11 mouse cellular contexts compared by ENCODE assay signal in the genomic region with DNA sequence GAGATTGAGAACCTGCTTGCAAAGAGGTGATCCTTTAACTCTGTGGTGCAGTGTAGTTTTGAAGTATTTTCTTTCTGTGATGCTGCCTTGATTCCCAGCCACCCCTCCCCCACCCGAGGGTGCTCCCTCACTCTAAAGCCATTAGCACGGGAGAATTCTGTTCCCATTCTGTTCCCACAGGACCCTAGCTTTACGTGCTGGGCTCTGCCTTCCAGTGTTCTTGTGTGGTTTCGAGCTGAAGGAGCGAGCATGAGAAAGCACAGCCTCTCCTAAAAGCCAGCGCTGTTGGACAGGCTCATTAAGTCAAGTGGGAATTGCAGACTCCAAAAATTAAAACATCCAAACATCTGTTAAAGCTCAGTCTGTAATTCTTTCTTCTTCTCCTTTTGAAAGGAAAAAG. TPM values are rescaled to one million over a fixed set of nuclear protein-coding genes. Genes with fewer than 3 reads are reported as not detected.
DNase-seq lines count a peak whose midpoint lies in the region; ATAC-seq lines count a peak whose summit lies in the region.
"Had no signal": no experiment of that assay in that cellular context is flagged by ENCODE, and none has a peak within 500 bp of the region (broad histone marks: within the 10 kb centered on the region; RNA-seq: fewer than 3 reads in every experiment).

No protein-coding gene starts in this region.

- H3K27ac ChIP-seq in intestine, embryonic 16.5 days (ENCODE audit: low read length): peak overlapping the region; percentile 57; the same call in 1 of the 2 replicates
- no peak overlapping the region for H3K27ac ChIP-seq in intestine, embryonic 15.5 days
- no peak overlapping the region for H3K27ac ChIP-seq in brown adipose tissue, adult 24 weeks (replicated peaks; ENCODE audit: low read depth, low read length)
- no peak overlapping the region for H3K27ac ChIP-seq in hindbrain, embryonic 10.5 days

- 14% methylated on average over 6 of the region's 6 CpGs for WGBS in intestine, embryonic 16.5 days
- WGBS in intestine, embryonic 15.5 days: 20% methylated on average over 6 of the region's 6 CpGs
- WGBS in hindbrain, embryonic 10.5 days: 19% methylated on average over 6 of the region's 6 CpGs

- H3K9ac ChIP-seq in intestine, embryonic 16.5 days (ENCODE audit: low read depth, low read length): no peak overlapping the region
- no peak overlapping the region for H3K9ac ChIP-seq in intestine, embryonic 15.5 days
- H3K9ac ChIP-seq: forebrain, postnatal 0 days had no signal

- no peaks in the 10 kb centered on the region for H3K36me3 ChIP-seq in intestine, embryonic 16.5 days (ENCODE audit: control insufficient read depth, insufficient read depth, low read length)
- H3K36me3 ChIP-seq in intestine, embryonic 15.5 days: no peaks in the 10 kb centered on the region
- no peaks in the 10 kb centered on the region for H3K36me3 ChIP-seq in hindbrain, embryonic 10.5 days

- H3K4me1 ChIP-seq in intestine, embryonic 16.5 days (ENCODE audit: control insufficient read depth, insufficient read depth, low read length): no peaks in the 10 kb centered on the region
- no peaks in the 10 kb centered on the region for H3K4me1 ChIP-seq in intestine, embryonic 15.5 days (replicated peaks)
- no peaks in the 10 kb centered on the region for H3K4me1 ChIP-seq in brown adipose tissue, adult 24 weeks (ENCODE audit: control insufficient read depth, insufficient read depth, insufficient read length, low read length)
- peaks cover 3% of the 10 kb centered on the region; the same call in 1 of the 2 replicates for H3K4me1 ChIP-seq in hindbrain, embryonic 10.5 days (replicated peaks)

- no peak overlapping the region for H3K4me2 ChIP-seq in intestine, embryonic 16.5 days (ENCODE audit: low read depth, low read length)
- H3K4me2 ChIP-seq in intestine, embryonic 15.5 days (replicated peaks): no peak overlapping the region

- H3K27me3 ChIP-seq in intestine, embryonic 16.5 days (replicated peaks; ENCODE audit: control insufficient read depth, insufficient read depth, low read length): no peaks in the 10 kb centered on the region
- H3K27me3 ChIP-seq in intestine, embryonic 15.5 days (replicated peaks): no peaks in the 10 kb centered on the region
- H3K27me3 ChIP-seq in hindbrain, embryonic 10.5 days (ENCODE audit: insufficient read depth, poor library complexity, severe bottlenecking): no peaks in the 10 kb centered on the region

- H3K4me3 ChIP-seq in intestine, embryonic 16.5 days (ENCODE audit: low read length): no peak overlapping the region
- no peak overlapping the region for H3K4me3 ChIP-seq in intestine, embryonic 15.5 days (replicated peaks)
- 0 out of 2 replicates have a peak overlapping the region, but pooled peaks have one; percentile 29 for H3K4me3 ChIP-seq in brown adipose tissue, adult 24 weeks (ENCODE audit: insufficient read depth, low read depth, low read length)
- no peak overlapping the region for H3K4me3 ChIP-seq in hindbrain, embryonic 10.5 days

- DNase-seq in gastrocnemius, postnatal 10 days: peak; percentile 15
- peak; percentile 16 to 39 for DNase-seq in heart, postnatal 36 days
- no peak for DNase-seq in spleen, adult 12 weeks (ENCODE audit: low spot score)
- DNase-seq in cerebellum, postnatal 25 days: no peak
- no peak for DNase-seq in hindbrain, embryonic 10.5 days (ENCODE audit: low spot score)
- DNase-seq: cerebellum, adult 2 months; forebrain, postnatal 0 days; kidney, adult 8-10 months had no signal

- intact Hi-C loops in heart, postnatal 36 days (cut with DNase I): no loop called here

- no peak for ATAC-seq in intestine, embryonic 16.5 days
- ATAC-seq in intestine, embryonic 15.5 days: no peak
- ATAC-seq: forebrain, postnatal 0 days had no signal

- no peaks in the 10 kb centered on the region for H3K9me3 ChIP-seq in intestine, embryonic 16.5 days (ENCODE audit: control insufficient read depth, low read length)
- no peaks in the 10 kb centered on the region for H3K9me3 ChIP-seq in intestine, embryonic 15.5 days
- no peaks in the 10 kb centered on the region for H3K9me3 ChIP-seq in hindbrain, embryonic 10.5 days

RNA-seq across cellular contexts. Expression of a gene that starts 40.5 kb away (rescaled TPM):
- polyA plus RNA-seq in intestine, embryonic 16.5 days (2015; fragmentation: Nextera tagmentation; extraction: Ambion mirVana): 13.7 and 13.9 TPM in 2 replicates
- 18.0 and 18.8 TPM in 2 replicates for polyA plus RNA-seq in intestine, embryonic 15.5 days (2015; fragmentation: Nextera tagmentation; extraction: Ambion mirVana)
- 19.3 and 31.2 TPM in 2 replicates for polyA plus RNA-seq in brown adipose tissue, adult 24 weeks (2012; ENCODE audit: insufficient read depth, insufficient read length, missing spikeins)
- 10 to 100 TPM; 54.5 to 66.2 TPM for total RNA-seq in gastrocnemius, postnatal 10 days (2021)
- total RNA-seq in heart, postnatal 36 days (2021): 10 to 100 TPM; 53.2 to 55.5 TPM
- 35.1 and 44.2 TPM in 2 replicates for polyA plus RNA-seq in hindbrain, embryonic 10.5 days (2016; fragmentation: Nextera tagmentation; extraction: Ambion mirVana)

Comparison
In these comparisons a context has a peak if more than half of its experiments do, and no peak if none do; other contexts are left out.
1. DNase-seq: peak in gastrocnemius, postnatal 10 days (single experiment) and heart, postnatal 36 days (2 of 2); none in spleen, adult 12 weeks (single experiment), cerebellum, postnatal 25 days (0 of 2) and hindbrain, embryonic 10.5 days (single experiment).